Mouse (Mus musculus) gastrocnemius, postnatal 10 days (tissue): ENCODE measurements around the gene Ndufa4. TPM values are rescaled to one million over a fixed set of nuclear protein-coding genes. Genes with fewer than 3 reads are reported as not detected.
A peak's percentile ranks its signal among the peaks of the same experiment; 100 is the strongest.
"Not testable (repeated sequence)": the region's sequence is repeated elsewhere in the genome, so short reads cannot be mapped to it uniquely, and the experiment has no call there.

Experiments used
- DNase-seq: peaks from one replicate; pipeline ENCODE4 v3.0.0; 2021; ENCODE audit warnings: mixed read lengths
- long read RNA-seq, 2 experiments: library from polyadenylated mRNA; stranded (forward); transcript quantifications; one replicate each; pipeline ENCODE4 v2.0.0; 2021
- total RNA-seq, 2 experiments: library from RNA; stranded (reverse); gene quantifications; 2 replicates each; pipeline ENCODE4 v1.2.3; 2021

The Ndufa4 gene
- total RNA-seq = 1,000 to 10,000 TPM; 1,041 to 1,152 TPM
- long read RNA-seq, experiment 1, transcript Ndufa4-205 (4 exons, 610 nt) = major isoform, 415 of 737 reads
- long read RNA-seq, experiment 1, partial matches to known transcripts = 320 of 737 reads
- long read RNA-seq, experiment 1, other reads (novel, unspliced or antisense) = 1 of 737 reads
- long read RNA-seq, experiment 2, transcript Ndufa4-205 (4 exons, 610 nt) = major isoform, 374 of 671 reads
- long read RNA-seq, experiment 2, partial matches to known transcripts = 294 of 671 reads
- long read RNA-seq, experiment 2, other reads (novel, unspliced or antisense) = 2 of 671 reads

DNA sequence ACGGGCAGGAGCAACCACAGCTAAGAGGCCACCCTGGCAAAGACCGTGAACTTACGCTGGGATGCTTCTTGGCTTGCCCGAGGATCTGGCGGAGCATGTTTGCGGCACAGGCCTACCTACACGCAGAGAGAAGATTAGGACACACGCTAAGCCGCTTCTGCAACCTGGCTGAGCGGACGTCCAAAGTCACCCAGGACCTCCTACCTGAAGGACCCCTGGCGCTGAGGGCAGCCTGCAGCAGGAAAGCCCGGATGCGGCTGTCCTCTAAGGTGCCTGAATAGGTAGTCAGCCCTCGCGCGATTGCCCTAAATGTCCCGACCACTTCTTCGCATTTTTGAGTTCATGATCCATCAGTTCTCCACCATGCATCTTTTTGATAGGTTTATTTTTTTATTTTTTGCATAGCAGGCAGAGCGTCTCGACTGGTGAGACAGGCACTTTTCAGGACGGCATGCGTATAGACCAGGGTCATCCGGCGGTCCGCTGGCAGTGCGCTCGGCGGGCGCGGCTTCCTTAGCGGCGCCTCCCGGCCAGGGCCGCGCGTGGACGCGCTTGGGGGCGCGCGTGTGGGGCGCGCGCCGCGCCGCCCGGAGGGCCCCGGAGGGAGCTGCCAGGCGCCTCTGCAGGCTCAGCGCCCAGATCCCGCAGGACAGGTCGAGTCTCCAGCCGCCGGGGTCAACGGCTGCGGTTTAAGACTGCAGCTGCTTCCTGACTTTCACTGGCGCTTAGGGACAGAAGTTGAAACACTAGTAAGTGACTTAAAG, at the start of gene Ndufa4, which contains the start of gene Phf14:
Gene Ndufa4 (minus strand): TSS at position 229 of the 764 bp plus-strand sequence.
Gene Phf14 (plus strand): TSS at position 541 of the 764 bp plus-strand sequence.
- peak; percentile 89 for DNase-seq

GRCm38 (mm10) chr6:11948100-11948499, 40.8 kb upstream of the Ndufa4 start:
- no peak for DNase-seq

DNA sequence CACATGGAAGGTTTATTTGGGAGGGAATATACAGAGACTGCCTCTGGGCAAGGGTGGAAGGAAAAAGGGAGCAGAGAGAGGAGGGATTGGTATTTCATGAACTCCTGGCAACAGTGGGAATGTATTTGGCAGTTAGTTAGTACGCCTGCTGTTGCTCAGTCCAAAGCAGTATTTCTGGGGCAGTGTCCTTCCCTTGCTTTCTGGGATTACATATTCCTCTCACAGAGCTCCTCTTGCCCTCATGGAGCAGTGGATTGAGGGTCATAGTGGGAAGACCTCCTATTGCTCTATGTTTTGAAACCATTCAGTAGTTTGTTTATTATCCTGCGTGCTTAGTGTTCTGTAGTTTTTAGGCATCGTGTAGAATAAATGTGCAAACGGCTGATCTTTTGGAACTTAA, 34.8 kb upstream of the Ndufa4 start:
- DNase-seq = no peak

DNA sequence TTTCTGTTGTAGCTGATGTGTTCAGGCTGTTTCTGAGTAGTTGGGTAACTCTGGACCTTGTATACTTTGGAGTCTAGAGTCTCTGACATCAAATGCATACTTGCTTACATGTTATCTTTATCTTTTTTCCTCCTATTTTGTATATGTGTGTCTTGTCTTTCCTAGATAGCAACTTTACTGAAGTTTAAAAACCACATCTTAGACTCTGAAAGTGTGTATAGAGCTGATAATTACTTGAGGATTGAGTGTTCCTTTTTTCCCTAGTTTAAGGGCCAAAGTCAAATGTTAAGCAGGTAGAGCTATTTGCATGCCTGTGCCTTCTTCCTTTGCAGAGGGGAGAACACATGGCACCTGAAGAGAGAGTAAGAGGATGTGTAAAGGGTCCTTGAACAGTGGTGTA, 33.6 kb upstream of the Ndufa4 start:
- no peak for DNase-seq

- no peak for DNase-seq
These were observed 26.1 kb upstream of the Ndufa4 start for GRCm38 (mm10) chr6:11933403-11933802.

GRCm38 (mm10) chr6:11927485-11927884, 20.2 kb upstream of the Ndufa4 start:
- no peak for DNase-seq

DNA sequence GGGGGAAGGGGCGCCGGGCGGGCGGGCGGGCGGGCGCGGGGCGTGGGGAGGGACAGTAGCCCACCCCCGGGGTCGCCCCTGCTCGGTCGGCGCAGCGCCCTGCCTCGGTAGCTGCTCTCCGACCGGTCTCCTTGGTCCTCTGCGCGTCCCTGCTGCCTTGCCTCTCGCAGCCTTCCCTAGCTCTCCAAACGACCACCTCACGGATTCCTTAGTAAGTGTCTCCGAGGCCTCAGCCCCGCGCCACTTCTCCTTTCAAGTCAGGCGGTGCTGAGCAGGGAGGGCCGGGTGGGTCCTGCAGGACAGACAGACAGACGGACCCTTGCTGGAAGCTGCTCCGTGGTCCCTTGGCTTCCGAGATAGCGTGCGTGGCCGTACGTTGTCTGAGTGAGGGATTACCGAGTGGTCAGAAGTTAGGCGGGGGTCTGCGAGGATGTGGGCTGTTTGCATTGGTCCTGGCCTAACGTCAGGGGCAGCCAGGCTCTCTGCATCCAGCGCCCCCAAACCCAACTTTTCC, 18.8 kb upstream of the Ndufa4 start:
- DNase-seq = peak; percentile 40

DNA sequence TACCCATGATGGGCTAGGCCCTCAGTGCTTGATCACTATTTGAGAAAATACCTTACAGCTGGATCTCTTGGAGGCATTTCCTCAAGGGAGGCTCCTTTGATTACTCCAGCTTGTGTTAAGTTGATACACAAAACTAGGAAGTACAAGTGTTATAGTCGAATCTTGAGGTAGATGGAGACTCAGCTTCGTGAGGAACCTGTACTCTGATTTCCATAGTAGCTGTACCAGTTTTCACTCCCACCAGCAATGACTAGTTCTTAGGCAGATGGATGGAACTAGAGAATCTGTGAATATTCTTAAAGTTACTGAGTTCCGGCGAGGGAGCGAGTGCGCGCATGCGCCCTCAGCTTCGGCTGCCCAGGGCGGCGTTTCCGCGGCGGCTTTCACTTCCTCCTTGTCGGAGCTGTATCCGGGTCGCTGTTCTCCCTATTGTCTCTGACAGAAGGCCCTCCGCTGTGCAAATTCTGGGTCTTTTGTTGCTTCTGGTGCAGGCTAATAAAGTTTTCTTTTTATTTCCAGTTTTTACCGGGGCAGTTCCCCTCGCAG, 18.3 kb upstream of the Ndufa4 start:
- peak; percentile 87 for DNase-seq

GRCm38 (mm10) chr6:11908170-11908569, 873 bp upstream of the Ndufa4 start:
- no peak for DNase-seq

- no peak for DNase-seq
These were observed 418 bp downstream of the Ndufa4 start for GRCm38 (mm10) chr6:11906890-11907268.

- DNase-seq = no peak
These were observed 6.4 kb downstream of the Ndufa4 start for GRCm38 (mm10) chr6:11900809-11901310.

- DNase-seq = not testable (repeated sequence)
These were observed 31.9 kb downstream of the Ndufa4 start for GRCm38 (mm10) chr6:11875364-11875763.

Other genes starting within 250 kb of the Ndufa4 start
- 10 to 100 TPM; 35.5 to 38.3 TPM for gene Phf14, start 312 bp upstream of the Ndufa4 start, total RNA-seq